Mouse (Mus musculus) hindbrain, embryonic 15.5 days (tissue): ENCODE results near the gene Foxred2. TPM values are rescaled to one million over a fixed set of nuclear protein-coding genes. Genes with fewer than 3 reads are reported as not detected.

Experiments used
- ATAC-seq: fragments of 200-750 bp; cut with Nextera tagmentation; 2 replicates; pipeline ENCODE4 v1.8.0; 2017; ENCODE audit warnings: low read depth, moderate number of reproducible peaks, moderate TSS enrichment; ENCODE audit not compliant: low FRiP score
- H3K27ac ChIP-seq: fragments of 300-500 bp; sonication (generic); replicated peaks from 2 replicates; pipeline ENCODE4 v1.5.1; 2015; ENCODE audit warnings: mild to moderate bottlenecking, inconsistent platforms
- H3K27me3 ChIP-seq: fragments of 300-500 bp; sonication (generic); 2 replicates; pipeline ENCODE4 v1.6.1; 2015; ENCODE audit warnings: control low read depth, inconsistent platforms
- H3K36me3 ChIP-seq: fragments of 300-500 bp; sonication (generic); 2 replicates; pipeline ENCODE4 v1.6.1; 2015; ENCODE audit warnings: control low read depth, inconsistent platforms
- H3K4me1 ChIP-seq: fragments of 300-500 bp; sonication (generic); replicated peaks from 2 replicates; pipeline ENCODE4 v1.6.1; 2015; ENCODE audit warnings: control low read depth, inconsistent platforms
- H3K4me2 ChIP-seq: fragments of 300-500 bp; sonication (generic); 2 replicates; pipeline ENCODE4 v1.6.1; 2015; ENCODE audit warnings: moderate library complexity, mild to moderate bottlenecking, inconsistent platforms
- H3K4me3 ChIP-seq: fragments of 300-500 bp; sonication (generic); 2 replicates; pipeline ENCODE4 v1.5.1; 2015; ENCODE audit warnings: mild to moderate bottlenecking, inconsistent platforms
- H3K9ac ChIP-seq: fragments of 300-500 bp; sonication (generic); 2 replicates; pipeline ENCODE4 v1.6.1; 2015; ENCODE audit warnings: inconsistent platforms
- H3K9me3 ChIP-seq: fragments of 300-500 bp; sonication (generic); 2 replicates; pipeline ENCODE4 v1.6.1; 2016; ENCODE audit warnings: control low read depth, inconsistent platforms
- WGBS: fragments of 180-500 bp; shearing (Covaris S2); methylation state at CpG from one replicate; pipeline ENCODE4 v1.1.7; 2015; 5-methylcytosine and 5-hydroxymethylcytosine counted together
- polyA plus RNA-seq: library from polyadenylated mRNA; unstranded; fragments of >200 nt; fragmentation: Nextera tagmentation; extraction: Ambion mirVana; gene quantifications from 2 replicates; pipeline ENCODE4 v1.2.1, GENCODE M21; 2015

The Foxred2 gene
- polyA plus RNA-seq, 1 experiment from 2014 or later = 9.1 TPM

- 81% methylated on average over 5 of the region's 5 CpGs for WGBS
- no peak for ATAC-seq
- H3K4me3 ChIP-seq = no peak overlapping the region
- H3K36me3 ChIP-seq = peaks cover 20% of the 10 kb centered on the region; the same call in 1 of the 2 replicates
- no peaks in the 10 kb centered on the region for H3K27me3 ChIP-seq
- H3K27ac ChIP-seq = no peak overlapping the region
- H3K9ac ChIP-seq = no peak overlapping the region
- H3K9me3 ChIP-seq = no peaks in the 10 kb centered on the region
- peaks cover 12% of the 10 kb centered on the region for H3K4me1 ChIP-seq
- H3K4me2 ChIP-seq = no peak overlapping the region
These were observed 18.0 kb downstream of the Foxred2 start for GRCm38 (mm10) chr15:77938516-77938915.

- H3K4me2 ChIP-seq = no peak overlapping the region
- ATAC-seq = no peak
These were observed 20.7 kb downstream of the Foxred2 start for GRCm38 (mm10) chr15:77935673-77936375.

DNA sequence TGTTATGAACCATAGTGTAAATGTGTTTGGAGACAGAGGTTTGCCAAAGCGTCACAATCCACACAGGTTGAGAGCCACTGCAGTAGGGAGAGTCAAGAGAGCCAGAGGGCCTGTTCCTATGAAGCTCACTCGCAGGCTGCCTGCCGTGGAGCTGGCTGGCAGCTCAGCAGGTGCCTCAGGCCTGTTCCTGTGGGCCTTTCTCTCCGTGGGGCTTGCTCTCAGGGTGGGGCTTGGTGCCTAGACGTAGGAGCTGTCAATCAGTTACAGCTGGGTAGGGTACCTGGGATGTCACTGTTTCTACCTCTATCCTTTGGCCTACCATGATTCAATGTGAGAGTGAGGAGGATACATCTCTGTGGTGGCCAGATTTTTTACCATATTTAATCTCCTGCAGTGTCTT, 21.6 kb downstream of the Foxred2 start:
- no peak for ATAC-seq
- Histone ChIP-seq H3K27me3 (no peaks in the 10 kb centered on the region), H3K4me1 (peaks cover 18% of the 10 kb centered on the region), H3K4me2 (no peak overlapping the region), H3K9ac (no peak overlapping the region), H3K9me3 (no peaks in the 10 kb centered on the region), H3K36me3 (no peaks in the 10 kb centered on the region), H3K4me3 (no peak overlapping the region), H3K27ac (peak overlapping the region; percentile 30; the same call in 1 of the 2 replicates)
- WGBS = 55% methylated on average over 5 of the region's 5 CpGs

More at GRCm38 (mm10) chr15:77935673-77936375, 20.7 kb downstream of the Foxred2 start:
- H3K27me3 ChIP-seq = no peaks in the 10 kb centered on the region
- no peaks in the 10 kb centered on the region for H3K9me3 ChIP-seq
- H3K36me3 ChIP-seq = peaks cover under 1% of the 10 kb centered on the region; the same call in 1 of the 2 replicates
- no peak overlapping the region for H3K27ac ChIP-seq
- no peak overlapping the region for H3K4me3 ChIP-seq
- H3K9ac ChIP-seq = no peak overlapping the region
- H3K4me1 ChIP-seq = peaks cover 17% of the 10 kb centered on the region
- WGBS = 60% methylated on average over 14 of the region's 14 CpGs

DNA sequence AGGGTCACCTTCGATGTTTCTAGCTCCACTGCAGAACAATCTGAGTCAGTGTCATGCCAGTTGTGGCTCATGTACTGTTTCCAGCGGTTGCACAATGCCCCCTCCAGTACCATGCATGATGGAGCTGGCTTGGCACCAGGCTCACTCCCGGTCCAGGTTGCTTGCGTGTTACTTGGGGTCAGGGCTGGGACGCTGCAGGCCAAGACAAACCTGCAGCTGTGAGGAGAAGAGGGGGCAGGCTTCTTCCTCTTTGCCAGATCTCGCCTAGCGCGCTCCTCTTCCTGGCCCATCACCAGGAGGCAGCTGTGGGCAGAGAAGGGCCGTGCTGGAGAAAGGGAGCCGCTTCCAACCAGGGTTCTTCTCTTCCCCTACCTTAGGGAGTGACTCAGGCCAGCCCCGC, 22.2 kb downstream of the Foxred2 start:
- H3K4me3 ChIP-seq = no peak overlapping the region
- H3K4me2 ChIP-seq = peak overlapping the region; percentile 48; the same call in 1 of the 2 replicates
- H3K27ac ChIP-seq = no peak overlapping the region
- no peaks in the 10 kb centered on the region for H3K36me3 ChIP-seq
- H3K27me3 ChIP-seq = no peaks in the 10 kb centered on the region
- H3K4me1 ChIP-seq = peaks cover 24% of the 10 kb centered on the region
- ATAC-seq = no peak
- 70% methylated on average over 11 of the region's 11 CpGs for WGBS
- H3K9ac ChIP-seq = no peak overlapping the region
- no peaks in the 10 kb centered on the region for H3K9me3 ChIP-seq

DNA sequence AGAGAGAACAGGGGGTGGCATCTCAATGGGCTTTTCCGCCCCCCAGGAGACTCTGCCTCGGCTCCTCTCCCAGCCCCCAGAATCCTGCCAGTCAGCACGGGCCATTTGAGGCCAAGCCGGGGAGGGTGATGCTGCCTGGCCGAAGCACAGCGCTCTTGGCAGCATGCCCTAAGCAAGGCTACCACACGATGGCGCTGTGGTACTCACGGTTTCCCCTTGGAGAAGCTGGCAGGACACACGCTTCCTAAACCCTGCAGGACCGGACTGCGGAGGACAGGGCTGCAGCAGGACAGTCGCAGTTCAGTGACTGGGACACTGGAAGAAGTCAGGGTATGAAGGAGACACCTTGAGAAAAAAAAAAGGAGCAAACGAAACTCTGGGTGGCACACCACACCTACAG, 22.8 kb downstream of the Foxred2 start:
- H3K36me3 ChIP-seq = no peaks in the 10 kb centered on the region
- H3K9ac ChIP-seq = no peak overlapping the region
- H3K4me1 ChIP-seq = peaks cover 26% of the 10 kb centered on the region
- peak overlapping the region; percentile 48 for H3K4me2 ChIP-seq
- H3K9me3 ChIP-seq = no peaks in the 10 kb centered on the region
- ATAC-seq = no peak
- no peak overlapping the region for H3K4me3 ChIP-seq
- H3K27ac ChIP-seq = no peak overlapping the region
- no peaks in the 10 kb centered on the region for H3K27me3 ChIP-seq
- under 1% methylated on average over 14 of the region's 14 CpGs for WGBS

DNA sequence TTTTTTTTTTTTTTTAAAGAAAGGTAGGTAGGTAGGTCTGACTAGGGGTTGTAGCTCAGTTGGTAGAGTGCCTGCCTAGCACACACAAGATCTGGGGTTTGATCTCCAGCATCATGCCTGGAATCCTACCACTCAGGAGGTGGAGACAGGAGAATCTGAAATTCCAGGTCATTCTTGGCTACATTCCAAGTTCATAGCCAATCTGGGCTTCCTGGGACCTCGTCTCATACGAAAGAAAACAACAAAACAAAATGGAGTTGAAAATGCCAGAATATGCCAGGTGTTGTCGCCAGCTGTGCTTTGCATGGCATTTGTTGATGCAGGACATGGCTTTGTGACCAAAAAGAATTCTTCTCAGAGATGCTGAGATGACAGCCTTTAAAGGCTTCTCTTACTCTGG, 23.3 kb downstream of the Foxred2 start:
- no peak overlapping the region; the same call in 1 of the 2 replicates for H3K27ac ChIP-seq
- ATAC-seq = no peak
- peaks cover 26% of the 10 kb centered on the region for H3K4me1 ChIP-seq
- no peaks in the 10 kb centered on the region for H3K36me3 ChIP-seq
- no peak overlapping the region for H3K4me3 ChIP-seq
- H3K27me3 ChIP-seq = no peaks in the 10 kb centered on the region
- H3K4me2 ChIP-seq = no peak overlapping the region
- WGBS = 64% methylated on average over 3 of the region's 3 CpGs
- no peak overlapping the region for H3K9ac ChIP-seq
- no peaks in the 10 kb centered on the region for H3K9me3 ChIP-seq

GRCm38 (mm10) chr15:77931689-77932016, 24.9 kb downstream of the Foxred2 start:
- peaks cover 7% of the 10 kb centered on the region for H3K36me3 ChIP-seq
- no peaks in the 10 kb centered on the region for H3K9me3 ChIP-seq
- 67% methylated on average over 6 of the region's 6 CpGs for WGBS
- H3K27me3 ChIP-seq = no peaks in the 10 kb centered on the region
- peaks cover 40% of the 10 kb centered on the region for H3K4me1 ChIP-seq
- H3K4me2 ChIP-seq = no peak overlapping the region
- H3K9ac ChIP-seq = no peak overlapping the region
- no peak for ATAC-seq
- H3K27ac ChIP-seq = no peak overlapping the region
- H3K4me3 ChIP-seq = no peak overlapping the region

- no peak overlapping the region for H3K4me2 ChIP-seq
- no peak for ATAC-seq
- H3K4me1 ChIP-seq = peaks cover 40% of the 10 kb centered on the region
- no peak overlapping the region for H3K27ac ChIP-seq
- H3K27me3 ChIP-seq = no peaks in the 10 kb centered on the region
- 86% methylated on average over 6 of the region's 6 CpGs for WGBS
- H3K9me3 ChIP-seq = no peaks in the 10 kb centered on the region
- H3K9ac ChIP-seq = no peak overlapping the region
- H3K36me3 ChIP-seq = peaks cover 12% of the 10 kb centered on the region
- H3K4me3 ChIP-seq = no peak overlapping the region
These were observed 25.4 kb downstream of the Foxred2 start for GRCm38 (mm10) chr15:77930986-77931688.

DNA sequence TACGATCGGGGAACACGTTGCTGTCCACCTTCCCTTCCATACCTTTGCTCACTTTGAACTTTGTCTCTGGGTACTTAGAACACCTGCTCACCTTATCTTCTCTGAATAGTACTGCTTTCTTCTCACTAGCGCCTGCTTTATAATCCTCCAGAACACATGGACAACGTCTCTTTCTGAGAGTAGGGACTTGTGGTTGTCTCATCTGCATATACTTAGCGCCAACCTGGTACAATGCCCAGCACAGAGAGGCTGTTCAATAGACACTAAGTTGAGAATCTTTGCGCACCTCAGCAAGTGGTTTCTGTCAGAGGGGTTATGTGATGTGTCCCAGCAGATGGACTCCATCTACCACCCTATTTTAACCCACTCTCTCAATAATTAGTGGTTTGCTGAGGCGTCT, 26.7 kb downstream of the Foxred2 start:
- no peak for ATAC-seq
- no peaks in the 10 kb centered on the region for H3K27me3 ChIP-seq
- no peak overlapping the region for H3K27ac ChIP-seq
- peak overlapping the region; percentile 95 for H3K4me3 ChIP-seq
- H3K9me3 ChIP-seq = no peaks in the 10 kb centered on the region
- H3K4me1 ChIP-seq = peaks cover 40% of the 10 kb centered on the region
- WGBS = 61% methylated on average over 8 of the region's 8 CpGs
- H3K4me2 ChIP-seq = peak overlapping the region; percentile 86
- H3K9ac ChIP-seq = peak overlapping the region; percentile 65; the same call in 1 of the 2 replicates
- H3K36me3 ChIP-seq = peaks cover 14% of the 10 kb centered on the region

DNA sequence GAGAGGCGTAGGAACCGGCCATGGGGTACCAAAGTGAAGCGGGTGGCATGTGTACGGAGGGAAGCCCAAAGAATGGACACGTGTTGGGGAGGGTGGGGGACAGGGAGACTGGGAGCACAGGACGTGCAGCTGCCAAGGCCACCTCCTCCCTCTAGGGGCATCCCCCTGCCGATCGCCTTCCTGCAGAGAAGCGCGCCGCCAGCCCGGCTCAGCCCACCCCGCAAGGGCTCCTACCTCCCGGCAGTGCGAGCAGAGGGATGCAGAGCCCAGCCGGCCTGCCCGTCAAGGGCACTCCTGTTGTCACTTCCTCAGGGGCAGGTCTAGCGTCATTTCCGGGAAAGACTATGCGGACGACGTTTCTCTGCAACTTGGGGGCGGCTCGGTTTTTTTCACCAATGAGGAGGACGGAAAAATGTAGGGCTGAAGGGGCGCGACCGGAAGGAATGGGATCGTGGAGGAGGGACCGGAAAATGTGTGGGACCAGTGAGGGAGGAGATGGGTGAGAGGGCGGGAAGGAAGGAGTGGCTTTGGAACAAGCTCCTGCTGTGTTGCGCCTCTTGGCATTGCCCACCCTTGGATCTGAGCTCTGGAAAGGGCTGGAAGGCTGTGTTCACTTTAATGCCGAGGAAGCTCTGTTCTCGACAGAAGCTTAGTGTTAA, 27.7 kb downstream of the Foxred2 start, which contains the start of gene Txn2:
TSS of gene Txn2 (minus strand) at position 334 of the 659 bp plus-strand sequence.
- Histone ChIP-seq H3K9ac (peak within 1 kb of the TSS; percentile 86), H3K36me3 (peaks cover 21% of the 10 kb centered on the region), H3K4me2 (peak within 1 kb of the TSS; percentile 86), H3K27me3 (no peaks in the 10 kb centered on the region), H3K4me3 (peak within 1 kb of the TSS; percentile 95), H3K4me1 (peaks cover 31% of the 10 kb centered on the region), H3K9me3 (no peaks in the 10 kb centered on the region), H3K27ac (peak within 1 kb of the TSS; percentile 99)
- 0% methylated on average over 34 of the region's 34 CpGs for WGBS
- ATAC-seq = peak; percentile 97

DNA sequence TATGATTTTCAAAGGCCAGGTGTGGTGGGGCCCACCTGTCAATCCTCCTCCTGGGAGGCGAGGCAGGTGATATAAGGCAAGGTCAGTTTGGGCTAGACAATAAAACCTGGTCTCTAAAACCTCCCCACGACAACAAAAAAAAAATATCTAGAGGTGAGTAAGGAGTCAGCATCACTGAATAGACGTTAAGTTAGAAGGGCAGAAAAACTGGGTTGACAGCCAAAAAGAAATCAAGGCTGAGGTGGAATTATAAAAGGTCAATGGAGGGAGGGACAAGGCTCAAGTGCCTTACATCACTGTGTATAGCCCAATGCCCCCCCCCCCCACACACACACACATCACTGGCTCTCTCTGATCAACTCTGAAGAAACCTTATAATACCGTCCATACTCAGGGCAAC, 28.4 kb downstream of the Foxred2 start:
- H3K9me3 ChIP-seq = no peaks in the 10 kb centered on the region
- WGBS = 35% methylated on average over 4 of the region's 4 CpGs
- peak overlapping the region; percentile 86 for H3K4me2 ChIP-seq
- peaks cover 28% of the 10 kb centered on the region for H3K36me3 ChIP-seq
- peaks cover 24% of the 10 kb centered on the region for H3K4me1 ChIP-seq
- H3K9ac ChIP-seq = peak overlapping the region; percentile 86
- peak overlapping the region; percentile 95 for H3K4me3 ChIP-seq
- peak overlapping the region; percentile 99 for H3K27ac ChIP-seq
- ATAC-seq = no peak
- no peaks in the 10 kb centered on the region for H3K27me3 ChIP-seq

DNA sequence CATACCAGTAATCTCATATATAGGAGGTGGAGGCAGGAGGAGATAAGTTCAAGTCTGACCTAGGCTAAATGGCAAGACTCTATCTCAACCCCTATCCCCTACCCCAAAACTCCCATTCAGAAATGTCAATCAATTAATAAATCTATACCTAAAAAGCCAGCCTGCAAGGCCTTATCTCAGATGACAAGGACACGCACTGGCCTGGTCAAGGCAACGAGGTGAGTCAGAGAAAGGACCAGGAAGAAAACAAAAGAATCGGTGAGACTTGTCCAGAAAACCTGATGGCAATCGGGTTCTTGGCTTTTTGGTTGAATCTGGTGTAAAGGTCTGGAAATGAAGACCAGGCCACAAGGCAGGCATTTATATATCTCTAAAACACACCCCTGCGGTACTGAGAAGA, 29.6 kb downstream of the Foxred2 start:
- ATAC-seq = no peak
- peaks cover 39% of the 10 kb centered on the region for H3K36me3 ChIP-seq
- H3K4me1 ChIP-seq = peaks cover 23% of the 10 kb centered on the region
- no peak overlapping the region for H3K4me3 ChIP-seq
- no peaks in the 10 kb centered on the region for H3K9me3 ChIP-seq
- 93% methylated on average over 5 of the region's 5 CpGs for WGBS
- no peak overlapping the region for H3K27ac ChIP-seq
- H3K4me2 ChIP-seq = no peak overlapping the region
- H3K9ac ChIP-seq = no peak overlapping the region
- no peaks in the 10 kb centered on the region for H3K27me3 ChIP-seq
